Mouse (Mus musculus): ENCODE measurements around the gene Cacna2d4.
"Not testable (repeated sequence)": the region's sequence is repeated elsewhere in the genome, so short reads cannot be mapped to it uniquely, and the experiment has no call there.

- not testable (repeated sequence) for TF ChIP-seq EP300, CTCF (IDR thresholded peaks at IDR 0.05; ENCODE audit: low read depth)
These were observed 123.9 kb downstream of the Cacna2d4 start for GRCm38 (mm10) chr6:119360250-119360649.

All from liver, embryonic 14.5 days (tissue).